Mouse (Mus musculus) hindbrain, postnatal 0 days (tissue): ENCODE data around the gene Lrrfip1. TPM values are rescaled to one million over a fixed set of nuclear protein-coding genes. Genes with fewer than 3 reads are reported as not detected.
A peak's percentile ranks its signal among the peaks of the same experiment; 100 is the strongest.

Experiments
- ATAC-seq: fragments of 200-750 bp; cut with Nextera tagmentation; 2 replicates; pipeline ENCODE4 v1.8.0; 2017; ENCODE audit warnings: mild to moderate bottlenecking, moderate TSS enrichment, moderate library complexity
- DNase-seq: peaks from one replicate; pipeline ENCODE4 v3.0.0-alpha.2; 2015; ENCODE audit warnings: low spot score
- H3K27ac ChIP-seq: fragments of 300-500 bp; sonication (generic); 2 replicates; pipeline ENCODE4 v1.5.1; 2014; ENCODE audit warnings: mild to moderate bottlenecking
- H3K27me3 ChIP-seq: fragments of 300-500 bp; sonication (generic); 2 replicates; pipeline ENCODE4 v1.6.1; 2014; ENCODE audit warnings: low read length, mixed read lengths; ENCODE audit not compliant: insufficient read depth
- H3K36me3 ChIP-seq: fragments of 300-500 bp; sonication (generic); 2 replicates; pipeline ENCODE4 v1.6.1; 2014; ENCODE audit warnings: low read length, mixed read lengths; ENCODE audit not compliant: insufficient read depth
- H3K4me1 ChIP-seq: fragments of 300-500 bp; sonication (generic); 2 replicates; pipeline ENCODE4 v1.6.1; 2014; ENCODE audit warnings: antibody characterized with exemption, low read length, mixed read lengths; ENCODE audit not compliant: insufficient read depth
- H3K4me2 ChIP-seq: fragments of 300-500 bp; sonication (generic); 2 replicates; pipeline ENCODE4 v1.6.1; 2014; ENCODE audit warnings: low read depth, mild to moderate bottlenecking, low read length, moderate library complexity, mixed read lengths
- H3K4me3 ChIP-seq: fragments of 300-500 bp; sonication (generic); 2 replicates; pipeline ENCODE4 v1.5.1; 2014; ENCODE audit warnings: low read length
- H3K9ac ChIP-seq: fragments of 300-500 bp; sonication (generic); replicated peaks from 2 replicates; pipeline ENCODE4 v1.6.1; 2014; ENCODE audit warnings: mild to moderate bottlenecking, low read length, moderate library complexity, mixed read lengths
- H3K9me3 ChIP-seq: fragments of 300-500 bp; sonication (generic); 2 replicates; pipeline ENCODE4 v1.6.1; 2016; ENCODE audit warnings: low read length, mixed read lengths
- CTCF ChIP-seq: IDR thresholded peaks from 2 replicates; pipeline ENCODE4 v1.5.1; 2016; ENCODE audit warnings: antibody characterized with exemption, control low read depth, low read depth
- WGBS: fragments of 180-500 bp; shearing (Covaris S2); extraction: QIAGEN DNeasy Blood & Tissue Kit; methylation state at CpG from one replicate; pipeline ENCODE4 v1.1.7; 2014; 5-methylcytosine and 5-hydroxymethylcytosine counted together
- polyA plus RNA-seq: library from polyadenylated mRNA; unstranded; fragments of >200 nt; fragmentation: Nextera tagmentation; extraction: Ambion mirVana; gene quantifications from 2 replicates; pipeline ENCODE4 v1.2.1, GENCODE M21; 2015
- total RNA-seq: library from RNA; depleted of rRNA; stranded (reverse); fragments of >200 nt; gene quantifications from 2 replicates; pipeline ENCODE4 v1.2.3, GENCODE M21; 2014

Gene Lrrfip1
- total and polyA plus RNA-seq, 2 experiments from 2014 or later: 26.9 to 37.5 TPM

- ATAC-seq (peak; percentile 30), DNase-seq (no peak)
- no peaks in the 10 kb centered on the region for H3K27me3 ChIP-seq
- WGBS: 71% methylated on average over 2 of the region's 2 CpGs
- no peak for TF ChIP-seq CTCF
- H3K9me3 ChIP-seq: no peaks in the 10 kb centered on the region
- peaks cover 13% of the 10 kb centered on the region; the same call in 1 of the 2 replicates for H3K4me1 ChIP-seq
- no peak overlapping the region for H3K9ac ChIP-seq
- no peak overlapping the region for H3K4me2 ChIP-seq
- H3K27ac ChIP-seq: no peak overlapping the region
- H3K4me3 ChIP-seq: no peak overlapping the region
- no peaks in the 10 kb centered on the region for H3K36me3 ChIP-seq
These were observed 25.0 kb upstream of the Lrrfip1 start for GRCm38 (mm10) chr1:90973574-90973911.

GRCm38 (mm10) chr1:90974906-90975649 is 23.5 kb upstream of the Lrrfip1 start:
- Histone ChIP-seq H3K9ac (no peak overlapping the region), H3K4me1 (peaks cover 13% of the 10 kb centered on the region; the same call in 1 of the 2 replicates), H3K4me3 (no peak overlapping the region), H3K27me3 (no peaks in the 10 kb centered on the region), H3K9me3 (no peaks in the 10 kb centered on the region), H3K27ac (peak overlapping the region; percentile 20; the same call in 1 of the 2 replicates), H3K4me2 (peak overlapping the region; percentile 35), H3K36me3 (no peaks in the 10 kb centered on the region)
- DNase-seq (peak; percentile 80), ATAC-seq (peak; percentile 90)
- TF ChIP-seq CTCF: peak; percentile 8; the same call in 1 of the 2 replicates
- WGBS: 6% methylated on average over 12 of the region's 12 CpGs

GRCm38 (mm10) chr1:90975960-90976359 is 22.6 kb upstream of the Lrrfip1 start:
- Histone ChIP-seq H3K9ac (no peak overlapping the region), H3K4me3 (no peak overlapping the region), H3K9me3 (no peaks in the 10 kb centered on the region), H3K4me2 (no peak overlapping the region), H3K36me3 (no peaks in the 10 kb centered on the region), H3K27me3 (no peaks in the 10 kb centered on the region), H3K27ac (no peak overlapping the region; the same call in 1 of the 2 replicates), H3K4me1 (peaks cover 13% of the 10 kb centered on the region; the same call in 1 of the 2 replicates)
- no peak for TF ChIP-seq CTCF
- no peak for ATAC-seq
- peak; percentile 30 for DNase-seq
- WGBS: 51% methylated on average over 4 of the region's 4 CpGs

- no peak overlapping the region for H3K27ac ChIP-seq
- H3K27me3 ChIP-seq: no peaks in the 10 kb centered on the region
- no peak overlapping the region for H3K4me2 ChIP-seq
- ATAC-seq (no peak), DNase-seq (no peak)
- H3K4me1 ChIP-seq: no peaks in the 10 kb centered on the region
- H3K36me3 ChIP-seq: no peaks in the 10 kb centered on the region
- no peak for TF ChIP-seq CTCF
- no peaks in the 10 kb centered on the region for H3K9me3 ChIP-seq
- WGBS: 76% methylated on average over 10 of the region's 10 CpGs
- H3K4me3 ChIP-seq: no peak overlapping the region
- H3K9ac ChIP-seq: no peak overlapping the region
These were observed 17.8 kb upstream of the Lrrfip1 start for GRCm38 (mm10) chr1:90980638-90981330.

- DNase-seq: no peak
- Histone ChIP-seq H3K4me2 (no peak overlapping the region), H3K9ac (no peak overlapping the region), H3K27me3 (no peaks in the 10 kb centered on the region), H3K27ac (no peak overlapping the region), H3K4me3 (no peak overlapping the region), H3K9me3 (no peaks in the 10 kb centered on the region), H3K36me3 (no peaks in the 10 kb centered on the region), H3K4me1 (no peaks in the 10 kb centered on the region)
- 69% methylated on average over 3 of the region's 3 CpGs for WGBS
- ATAC-seq: no peak
- TF ChIP-seq CTCF: no peak
These were observed 17.2 kb upstream of the Lrrfip1 start for GRCm38 (mm10) chr1:90981346-90981745.

GRCm38 (mm10) chr1:90995916-90996315 is 2.6 kb upstream of the Lrrfip1 start:
- H3K4me2 ChIP-seq: no peak overlapping the region
- H3K9me3 ChIP-seq: no peaks in the 10 kb centered on the region
- DNase-seq (no peak), ATAC-seq (no peak)
- H3K4me3 ChIP-seq: no peak overlapping the region
- WGBS: 92% methylated on average over 1 of the region's 1 CpGs
- no peaks in the 10 kb centered on the region for H3K36me3 ChIP-seq
- TF ChIP-seq CTCF: no peak
- no peaks in the 10 kb centered on the region for H3K27me3 ChIP-seq
- no peak overlapping the region for H3K9ac ChIP-seq
- H3K4me1 ChIP-seq: 0 out of 2 replicates have a peak, but pooled peaks cover 9% of the 10 kb centered on the region
- no peak overlapping the region for H3K27ac ChIP-seq
